29 mouse cellular contexts compared by ENCODE assay signal in the genomic region with DNA sequence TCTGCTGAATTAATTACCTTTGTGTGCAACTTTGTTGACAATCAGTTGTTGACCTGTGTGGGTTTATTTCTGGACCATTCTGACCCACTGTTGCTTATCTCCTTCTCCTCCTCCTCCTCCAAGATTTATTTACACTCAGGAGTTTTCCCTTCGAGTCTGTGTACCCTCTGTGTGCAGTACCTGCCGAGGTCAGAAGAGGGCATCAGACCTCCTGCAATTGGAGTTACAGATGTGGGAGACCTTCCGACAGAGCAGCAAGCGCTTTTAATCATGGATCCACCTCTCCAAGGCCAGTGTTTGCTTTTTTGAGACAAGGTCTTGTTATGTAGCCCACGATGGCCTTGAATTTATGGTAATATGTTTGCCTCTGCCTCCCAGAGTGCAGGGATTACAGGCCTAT. TPM values are rescaled to one million over a fixed set of nuclear protein-coding genes. Genes with fewer than 3 reads are reported as not detected.
DNase-seq lines count a peak whose midpoint lies in the region; ATAC-seq and TF ChIP-seq lines count a peak whose summit lies in the region.
"Had no signal": no experiment of that assay in that cellular context is flagged by ENCODE, and none has a peak within 500 bp of the region (broad histone marks: within the 10 kb centered on the region; RNA-seq: fewer than 3 reads in every experiment).

No protein-coding gene starts in this region.

- TF ChIP-seq CTCF in forebrain, postnatal 0 days (IDR thresholded peaks at IDR 0.05; ENCODE audit: low read depth) = peak; percentile 35
- peak; percentile 17; the same call in 1 of the 2 replicates for TF ChIP-seq CTCF in liver, postnatal 0 days (IDR thresholded peaks at IDR 0.05; ENCODE audit: low read depth)
- TF ChIP-seq CTCF in E14TG2a.4 (conservative IDR thresholded peaks at IDR 0.05; ENCODE audit: low read length) = peak; percentile 79

- H3K4me2 ChIP-seq in forebrain, postnatal 0 days (ENCODE audit: low read depth) = no peak overlapping the region
- no peak overlapping the region for H3K4me2 ChIP-seq in forebrain, embryonic 14.5 days (ENCODE audit: low read length)
- no peak overlapping the region for H3K4me2 ChIP-seq in liver, postnatal 0 days (ENCODE audit: low read depth, low read length)
- H3K4me2 ChIP-seq in liver, embryonic 12.5 days = no peak overlapping the region
- H3K4me2 ChIP-seq: embryonic facial prominence, embryonic 13.5 days; forebrain, embryonic 15.5 days; hindbrain, embryonic 15.5 days; kidney, embryonic 15.5 days had no signal

- no peak for DNase-seq in forebrain, postnatal 0 days
- DNase-seq in forebrain, embryonic 14.5 days (ENCODE audit: low spot score) = no peak
- DNase-seq in liver, postnatal 0 days = no peak
- peak; percentile 74 for DNase-seq in ZHBTc4 (ENCODE audit: low read depth, low spot score)
- DNase-seq in ovary, postnatal 10 days (ENCODE audit: low spot score) = no peak
- DNase-seq: adrenal gland, postnatal 10 days; cerebellum, adult 8-10 months; cerebellum, postnatal 36 days; embryo, embryonic 11 days; gastrocnemius, postnatal 10 days; heart, postnatal 4 days; layer of hippocampus, adult 9-11 months; liver; lung, adult 2 months; right cerebral cortex, postnatal 14 days; thymus, adult 18-20 months had no signal

- whole genome bisulfite sequencing in forebrain, postnatal 0 days = 92% methylated on average over 5 of the region's 5 CpGs
- WGBS in forebrain, embryonic 14.5 days = 90% methylated on average over 5 of the region's 5 CpGs
- 74% methylated on average over 5 of the region's 5 CpGs for WGBS in liver, postnatal 0 days (ENCODE audit: insufficient replicate concordance)
- WGBS in liver, embryonic 12.5 days (ENCODE audit: insufficient replicate concordance) = 72% methylated on average over 5 of the region's 5 CpGs

- ATAC-seq in forebrain, postnatal 0 days = no peak
- ATAC-seq in forebrain, embryonic 14.5 days = no peak
- no peak for ATAC-seq in liver, postnatal 0 days
- ATAC-seq in liver, embryonic 12.5 days = no peak
- no peak for ATAC-seq in erythroblast, adult 5-6 weeks (replicated peaks; ENCODE audit: low FRiP score, poor library complexity, severe bottlenecking)
- ATAC-seq: forebrain, embryonic 15.5 days; intestine, embryonic 16.5 days had no signal

- H3K4me1 ChIP-seq in forebrain, postnatal 0 days (ENCODE audit: insufficient read depth) = no peaks in the 10 kb centered on the region
- no peaks in the 10 kb centered on the region for H3K4me1 ChIP-seq in forebrain, embryonic 14.5 days (ENCODE audit: control insufficient read depth, insufficient read depth, low read length)
- H3K4me1 ChIP-seq in liver, postnatal 0 days (ENCODE audit: insufficient read depth) = no peaks in the 10 kb centered on the region
- H3K4me1 ChIP-seq in liver, embryonic 12.5 days = no peaks in the 10 kb centered on the region
- peaks cover 24% of the 10 kb centered on the region for H3K4me1 ChIP-seq in E14TG2a.4 (replicated peaks; ENCODE audit: low read depth, low read length)
- H3K4me1 ChIP-seq: embryonic facial prominence, embryonic 13.5 days; forebrain, embryonic 15.5 days had no signal

- no peak overlapping the region for H3K27ac ChIP-seq in forebrain, postnatal 0 days (ENCODE audit: low read depth, low read length)
- no peak overlapping the region for H3K27ac ChIP-seq in forebrain, embryonic 14.5 days (ENCODE audit: low read depth, low read length)
- no peak overlapping the region for H3K27ac ChIP-seq in liver, postnatal 0 days (ENCODE audit: low read depth)
- H3K27ac ChIP-seq in liver, embryonic 12.5 days = no peak overlapping the region
- H3K27ac ChIP-seq: embryonic facial prominence, embryonic 13.5 days; forebrain, embryonic 15.5 days; heart, embryonic 10.5 days; hindbrain, embryonic 15.5 days; kidney, embryonic 15.5 days; limb, embryonic 10.5 days; macrophage had no signal

- no peaks in the 10 kb centered on the region for H3K9me3 ChIP-seq in forebrain, postnatal 0 days (ENCODE audit: low read length)
- no peaks in the 10 kb centered on the region for H3K9me3 ChIP-seq in forebrain, embryonic 14.5 days (replicated peaks; ENCODE audit: control insufficient read depth, low read length)
- no peaks in the 10 kb centered on the region for H3K9me3 ChIP-seq in liver, postnatal 0 days (ENCODE audit: low read length)
- no peaks in the 10 kb centered on the region for H3K9me3 ChIP-seq in liver, embryonic 12.5 days (replicated peaks)
- no peaks in the 10 kb centered on the region for H3K9me3 ChIP-seq in E14TG2a.4 (ENCODE audit: low read length)
- H3K9me3 ChIP-seq: forebrain, embryonic 15.5 days; heart, embryonic 10.5 days; hindbrain, embryonic 15.5 days; kidney, embryonic 15.5 days; limb, embryonic 10.5 days had no signal

- H3K36me3 ChIP-seq in forebrain, postnatal 0 days (ENCODE audit: insufficient read depth) = no peaks in the 10 kb centered on the region
- no peaks in the 10 kb centered on the region for H3K36me3 ChIP-seq in forebrain, embryonic 14.5 days (ENCODE audit: control insufficient read depth, insufficient read depth, low read length)
- no peaks in the 10 kb centered on the region for H3K36me3 ChIP-seq in liver, postnatal 0 days (replicated peaks; ENCODE audit: insufficient read depth, low read length)
- H3K36me3 ChIP-seq in liver, embryonic 12.5 days = no peaks in the 10 kb centered on the region
- no peaks in the 10 kb centered on the region for H3K36me3 ChIP-seq in E14TG2a.4 (ENCODE audit: insufficient read depth, low read length)
- H3K36me3 ChIP-seq: embryonic facial prominence, embryonic 13.5 days; forebrain, embryonic 15.5 days; heart, embryonic 10.5 days; hindbrain, embryonic 15.5 days; kidney, embryonic 15.5 days; limb, embryonic 10.5 days had no signal

- H3K27me3 ChIP-seq in forebrain, postnatal 0 days (ENCODE audit: insufficient read depth, low read length) = no peaks in the 10 kb centered on the region
- no peaks in the 10 kb centered on the region for H3K27me3 ChIP-seq in forebrain, embryonic 14.5 days (replicated peaks; ENCODE audit: control insufficient read depth, insufficient read depth, low read length)
- H3K27me3 ChIP-seq in liver, postnatal 0 days (ENCODE audit: insufficient read depth, low read length) = no peaks in the 10 kb centered on the region
- peaks cover 3% of the 10 kb centered on the region for H3K27me3 ChIP-seq in liver, embryonic 12.5 days (replicated peaks)
- 0 out of 2 replicates have a peak, but pooled peaks cover 4% of the 10 kb centered on the region for H3K27me3 ChIP-seq in E14TG2a.4 (ENCODE audit: insufficient read depth, low read length)
- H3K27me3 ChIP-seq: embryonic facial prominence, embryonic 13.5 days; forebrain, embryonic 15.5 days; kidney, embryonic 15.5 days had no signal

- H3K9ac ChIP-seq in forebrain, postnatal 0 days = no peak overlapping the region
- H3K9ac ChIP-seq in forebrain, embryonic 14.5 days (ENCODE audit: low read length) = no peak overlapping the region
- H3K9ac ChIP-seq in liver, postnatal 0 days (replicated peaks) = no peak overlapping the region
- H3K9ac ChIP-seq in liver, embryonic 12.5 days = no peak overlapping the region
- H3K9ac ChIP-seq: embryonic facial prominence, embryonic 13.5 days; forebrain, embryonic 15.5 days; hindbrain, embryonic 15.5 days; kidney, embryonic 15.5 days had no signal

- no peak overlapping the region for H3K4me3 ChIP-seq in forebrain, postnatal 0 days (ENCODE audit: low read depth, low read length)
- H3K4me3 ChIP-seq in forebrain, embryonic 14.5 days (ENCODE audit: low read depth, low read length) = no peak overlapping the region
- no peak overlapping the region for H3K4me3 ChIP-seq in liver, postnatal 0 days (ENCODE audit: low read depth, low read length)
- H3K4me3 ChIP-seq in liver, embryonic 12.5 days = no peak overlapping the region
- H3K4me3 ChIP-seq in E14TG2a.4 (replicated peaks; ENCODE audit: low read length) = no peak overlapping the region
- H3K4me3 ChIP-seq: embryonic facial prominence, embryonic 13.5 days; forebrain, embryonic 15.5 days; heart, embryonic 10.5 days; hindbrain, embryonic 15.5 days; kidney, embryonic 15.5 days; limb, embryonic 10.5 days had no signal

- no peak for TF ChIP-seq EP300 in liver, postnatal 0 days (IDR thresholded peaks at IDR 0.05; ENCODE audit: low read depth)

RNA-seq across cellular contexts. Expression of a gene that starts 25.3 kb away (rescaled TPM):
- total RNA-seq in forebrain, postnatal 0 days (2014; rRNA removed) = 11.5 and 13.6 TPM in 2 replicates
- polyA plus RNA-seq in forebrain, postnatal 0 days (2015; fragmentation: Nextera tagmentation; extraction: Ambion mirVana) = 3.0 and 5.1 TPM in 2 replicates
- 4.8 and 6.1 TPM in 2 replicates for polyA plus RNA-seq in forebrain, embryonic 14.5 days (2014; fragmentation: Nextera tagmentation; extraction: Ambion mirVana)
- 0.04 TPM in 2 replicates for polyA plus RNA-seq in liver, postnatal 0 days (2015; fragmentation: Nextera tagmentation; extraction: Ambion mirVana)
- 0.12 TPM in 1 of 2 replicates, not detected in the other for polyA plus RNA-seq in liver, embryonic 12.5 days (2016; fragmentation: Nextera tagmentation; extraction: Ambion mirVana)
- total RNA-seq in erythroblast, adult 5-6 weeks (2015; ENCODE audit: low replicate concordance) = not detected in 2 replicates
- 0.26 TPM in 1 of 2 replicates, not detected in the other for total RNA-seq in erythroblast, adult 5-6 weeks (2017; ENCODE audit: low replicate concordance)
- total RNA-seq: granulocyte monocyte progenitor cell, adult 5-6 weeks; monocyte, adult 5-6 weeks had no signal

RNA-seq across cellular contexts. Expression of a gene that starts 40.3 kb away (rescaled TPM):
- total RNA-seq in forebrain, postnatal 0 days (2014; rRNA removed) = 80.1 and 108 TPM in 2 replicates
- polyA plus RNA-seq in forebrain, postnatal 0 days (2015; fragmentation: Nextera tagmentation; extraction: Ambion mirVana) = 84.3 and 96.8 TPM in 2 replicates
- 84.4 and 90.2 TPM in 2 replicates for polyA plus RNA-seq in forebrain, embryonic 14.5 days (2014; fragmentation: Nextera tagmentation; extraction: Ambion mirVana)
- 13.4 and 13.8 TPM in 2 replicates for polyA plus RNA-seq in liver, postnatal 0 days (2015; fragmentation: Nextera tagmentation; extraction: Ambion mirVana)
- 39.1 and 40.5 TPM in 2 replicates for polyA plus RNA-seq in liver, embryonic 12.5 days (2016; fragmentation: Nextera tagmentation; extraction: Ambion mirVana)
- 5.4 and 8.1 TPM in 2 replicates for total RNA-seq in erythroblast, adult 5-6 weeks (2015; ENCODE audit: low replicate concordance)
- 6.6 and 10.1 TPM in 2 replicates for total RNA-seq in erythroblast, adult 5-6 weeks (2017; ENCODE audit: low replicate concordance)

RNA-seq across cellular contexts. Expression of a gene that starts 58.1 kb away (rescaled TPM):
- total RNA-seq in forebrain, postnatal 0 days (2014; rRNA removed) = 16.9 and 21.6 TPM in 2 replicates
- 16.9 and 27.8 TPM in 2 replicates for polyA plus RNA-seq in forebrain, postnatal 0 days (2015; fragmentation: Nextera tagmentation; extraction: Ambion mirVana)
- polyA plus RNA-seq in forebrain, embryonic 14.5 days (2014; fragmentation: Nextera tagmentation; extraction: Ambion mirVana) = 7.7 and 8.3 TPM in 2 replicates
- polyA plus RNA-seq in liver, postnatal 0 days (2015; fragmentation: Nextera tagmentation; extraction: Ambion mirVana) = 9.4 and 9.8 TPM in 2 replicates
- 8.3 and 9.2 TPM in 2 replicates for polyA plus RNA-seq in liver, embryonic 12.5 days (2016; fragmentation: Nextera tagmentation; extraction: Ambion mirVana)
- total RNA-seq in erythroblast, adult 5-6 weeks (2015; ENCODE audit: low replicate concordance) = 3.8 and 4.2 TPM in 2 replicates
- total RNA-seq in erythroblast, adult 5-6 weeks (2017; ENCODE audit: low replicate concordance) = 6.2 and 8.6 TPM in 2 replicates

Comparison
In these comparisons a context has a peak if more than half of its experiments do, and no peak if none do; other contexts are left out.
1. CTCF ChIP-seq: peak in every context shown above with its lines; median percentile 79 in E14TG2a.4; 35 in forebrain, postnatal 0 days; 17 in liver, postnatal 0 days.